Mouse (Mus musculus): ENCODE results near the gene A530032D15Rik.
"Not testable (repeated sequence)": the region's sequence is repeated elsewhere in the genome, so short reads cannot be mapped to it uniquely, and the experiment has no call there.

DNA sequence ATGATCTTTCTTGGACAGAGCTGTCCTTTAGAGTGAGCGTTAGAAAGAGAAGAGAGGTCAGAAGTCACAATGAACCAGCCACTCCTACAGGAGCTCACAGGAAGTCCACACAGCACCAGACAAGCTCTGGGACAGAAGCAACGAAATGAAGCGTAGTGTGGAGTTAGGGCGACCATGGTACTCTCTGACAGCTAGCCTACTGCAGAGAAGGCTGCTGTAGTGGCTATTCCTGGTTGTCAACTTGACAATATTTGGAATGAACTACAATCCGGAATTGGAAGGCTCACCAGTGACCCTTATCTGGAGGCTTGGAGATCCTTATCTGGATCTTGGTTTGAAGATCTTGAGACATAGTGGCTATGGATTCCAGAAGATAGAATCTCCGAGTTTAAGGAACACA is 3.6 kb downstream of the A530032D15Rik start:
- TF ChIP-seq POLR2A (IDR thresholded peaks at IDR 0.05; ENCODE audit: low read depth, low read length); CTCF (IDR thresholded peaks at IDR 0.05; ENCODE audit: extremely low read depth, insufficient read length, insufficient replicate concordance, low read depth, low read length): not testable (repeated sequence)

Data from small intestine, adult 2 months (tissue).